Mouse (Mus musculus) kidney, postnatal 25 days (tissue): ENCODE results near the gene Pomgnt2.

Experiments
- DNase-seq, 2 experiments: peaks; one replicate each; pipeline ENCODE4 v3.0.0; 2021; ENCODE audit warnings: mixed read lengths in 2 of 2

Gene Pomgnt2

GRCm38 (mm10) chr9:121968258-121968657 is 28.7 kb downstream of the Pomgnt2 start:
- DNase-seq, result peak; percentile 23 to 48

GRCm38 (mm10) chr9:121964941-121965340 is 32.0 kb downstream of the Pomgnt2 start:
- peak in 1 of 2 experiments; percentile 28 for DNase-seq

- DNase-seq, result peak in 1 of 2 experiments; percentile 32
Observed at GRCm38 (mm10) chr9:121959966-121960635, 36.8 kb downstream of the Pomgnt2 start.

GRCm38 (mm10) chr9:121952596-121952995 is 44.3 kb downstream of the Pomgnt2 start:
- DNase-seq, result peak in 1 of 2 experiments; percentile 22

- no peak for DNase-seq
Observed at GRCm38 (mm10) chr9:121951114-121951423, 45.8 kb downstream of the Pomgnt2 start.

- peak; percentile 89 to 90 for DNase-seq
Observed at GRCm38 (mm10) chr9:121950418-121951113, 46.3 kb downstream of the Pomgnt2 start, which contains the start of gene Fam198a. TSS of gene Fam198a (plus strand) at chr9:121950988.

- no peak for DNase-seq
Observed at GRCm38 (mm10) chr9:121948431-121948830, 48.5 kb downstream of the Pomgnt2 start.

GRCm38 (mm10) chr9:121947784-121948183 is 49.1 kb downstream of the Pomgnt2 start:
- DNase-seq, result peak; percentile 70 to 76

- DNase-seq, result no peak
Observed at GRCm38 (mm10) chr9:121943628-121944027, 53.3 kb downstream of the Pomgnt2 start.

- DNase-seq, result no peak
Observed at GRCm38 (mm10) chr9:121943005-121943404, 53.9 kb downstream of the Pomgnt2 start.

GRCm38 (mm10) chr9:121937944-121938355 is 59.0 kb downstream of the Pomgnt2 start:
- no peak for DNase-seq

GRCm38 (mm10) chr9:121937451-121937864 is 59.5 kb downstream of the Pomgnt2 start:
- DNase-seq, result no peak

GRCm38 (mm10) chr9:121936952-121937351 is 60.0 kb downstream of the Pomgnt2 start:
- DNase-seq, result no peak

GRCm38 (mm10) chr9:121934856-121935255 is 62.1 kb downstream of the Pomgnt2 start:
- DNase-seq, result no peak
